Comparison of ENCODE assay signal across 21 mouse cellular contexts in the genomic region with DNA sequence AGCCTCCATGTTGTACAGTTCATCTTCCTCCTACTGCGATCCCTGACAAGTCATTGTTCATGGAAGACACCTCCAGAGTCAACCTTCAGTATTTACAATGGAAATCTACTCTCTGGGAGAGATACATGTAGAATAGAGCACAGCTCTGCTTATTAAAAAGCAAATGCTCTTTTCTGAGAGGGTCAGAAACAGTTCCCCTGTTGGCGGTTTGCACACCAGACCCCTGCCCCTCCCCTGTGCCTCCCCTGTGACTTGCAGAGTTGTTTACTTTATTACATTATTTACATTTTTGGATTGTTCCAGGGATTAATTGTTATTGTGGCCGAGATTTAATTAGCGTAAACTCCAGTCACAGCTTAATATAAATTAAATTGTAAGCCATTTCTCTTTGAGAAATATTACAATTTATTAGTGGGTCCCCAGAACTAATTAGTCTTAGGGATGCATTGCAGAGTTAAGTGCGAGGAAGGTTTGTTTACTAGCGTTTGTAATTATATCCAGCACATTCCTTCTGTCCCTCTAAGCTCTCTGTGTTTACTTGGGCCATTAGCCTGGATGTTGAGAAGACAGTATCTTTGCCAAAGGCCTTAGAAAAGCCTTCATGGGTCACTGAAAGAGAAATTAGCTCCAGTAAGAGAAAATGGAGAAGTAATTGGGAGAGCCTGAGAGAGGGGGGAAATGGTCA.
A peak's percentile ranks its signal among the peaks of the same experiment; 100 is the strongest.
DNase-seq lines count a peak whose midpoint lies in the region; ATAC-seq lines count a peak whose summit lies in the region.
"Had no signal": no experiment of that assay in that cellular context is flagged by ENCODE, and none has a peak within 500 bp of the region (broad histone marks: within the 10 kb centered on the region; RNA-seq: fewer than 3 reads in every experiment).

No protein-coding gene starts in this region.

- ATAC-seq in kidney, embryonic 14.5 days (ENCODE audit: low FRiP score, low TSS enrichment): peak; percentile 88
- peak; percentile 15; the same call in 1 of the 2 replicates for ATAC-seq in embryonic facial prominence, embryonic 14.5 days (ENCODE audit: low read depth)
- ATAC-seq in forebrain, embryonic 16.5 days: no peak
- ATAC-seq: forebrain, embryonic 13.5 days; Patski had no signal

- DNase-seq in embryo, embryonic 10.5 days (ENCODE audit: low spot score): peak; percentile 5
- no peak for DNase-seq in embryo, embryonic 11 days
- DNase-seq in kidney, adult 18-20 months: no peak
- peak; percentile 46 for DNase-seq in embryonic facial prominence, embryonic 14.5 days (ENCODE audit: low spot score)
- DNase-seq in kidney, postnatal 14 days: peak; percentile 47
- DNase-seq in ovary, postnatal 10 days (ENCODE audit: low spot score): no peak
- DNase-seq: adrenal gland, postnatal 25 days; cerebellum, adult 11-12 months; cerebellum, postnatal 14 days; gastrocnemius, postnatal 36 days; right cerebral cortex, postnatal 25 days had no signal

- H3K4me3 ChIP-seq in kidney, embryonic 14.5 days (ENCODE audit: low read length): no peak overlapping the region
- no peak overlapping the region for H3K4me3 ChIP-seq in embryonic facial prominence, embryonic 14.5 days (ENCODE audit: low read depth, low read length)
- no peak overlapping the region for H3K4me3 ChIP-seq in forebrain, embryonic 16.5 days (replicated peaks; ENCODE audit: low read length)
- H3K4me3 ChIP-seq: forebrain, embryonic 13.5 days; limb, embryonic 12.5 days; midbrain, embryonic 10.5 days; neural tube, embryonic 12.5 days; stomach, embryonic 15.5 days had no signal

- H3K9ac ChIP-seq in kidney, embryonic 14.5 days (ENCODE audit: low read depth, low read length): no peak overlapping the region
- no peak overlapping the region for H3K9ac ChIP-seq in embryonic facial prominence, embryonic 14.5 days (ENCODE audit: low read depth, low read length)
- no peak overlapping the region for H3K9ac ChIP-seq in forebrain, embryonic 16.5 days (replicated peaks; ENCODE audit: low read depth, low read length)
- H3K9ac ChIP-seq: forebrain, embryonic 13.5 days; limb, embryonic 12.5 days; liver, embryonic 14.5 days; neural tube, embryonic 12.5 days; stomach, embryonic 15.5 days had no signal

- no peaks in the 10 kb centered on the region for H3K9me3 ChIP-seq in kidney, embryonic 14.5 days (ENCODE audit: control insufficient read depth, low read length)
- no peaks in the 10 kb centered on the region for H3K9me3 ChIP-seq in embryonic facial prominence, embryonic 14.5 days (ENCODE audit: control insufficient read depth, low read length)
- no peaks in the 10 kb centered on the region for H3K9me3 ChIP-seq in forebrain, embryonic 16.5 days (ENCODE audit: control insufficient read depth, low read length)
- H3K9me3 ChIP-seq: forebrain, embryonic 13.5 days; limb, embryonic 12.5 days; midbrain, embryonic 10.5 days; neural tube, embryonic 12.5 days; stomach, embryonic 15.5 days had no signal

- no peaks in the 10 kb centered on the region for H3K4me1 ChIP-seq in kidney, embryonic 14.5 days (ENCODE audit: control insufficient read depth, insufficient read depth, low read length)
- no peaks in the 10 kb centered on the region for H3K4me1 ChIP-seq in embryonic facial prominence, embryonic 14.5 days (ENCODE audit: control insufficient read depth, insufficient read depth, low read length)
- H3K4me1 ChIP-seq in forebrain, embryonic 16.5 days (replicated peaks; ENCODE audit: control insufficient read depth, insufficient read depth, low read length): no peaks in the 10 kb centered on the region
- H3K4me1 ChIP-seq: forebrain, embryonic 13.5 days; midbrain, embryonic 10.5 days; neural tube, embryonic 12.5 days; stomach, embryonic 15.5 days had no signal

- no peaks in the 10 kb centered on the region for H3K27me3 ChIP-seq in kidney, embryonic 14.5 days (ENCODE audit: control insufficient read depth, insufficient read depth, low read length)
- no peaks in the 10 kb centered on the region for H3K27me3 ChIP-seq in embryonic facial prominence, embryonic 14.5 days (replicated peaks; ENCODE audit: control insufficient read depth, insufficient read depth, low read length)
- H3K27me3 ChIP-seq in forebrain, embryonic 16.5 days (replicated peaks; ENCODE audit: control insufficient read depth, insufficient read depth, low read length): no peaks in the 10 kb centered on the region
- H3K27me3 ChIP-seq: forebrain, embryonic 13.5 days; limb, embryonic 12.5 days; neural tube, embryonic 12.5 days; stomach, embryonic 15.5 days had no signal

- H3K36me3 ChIP-seq in kidney, embryonic 14.5 days (ENCODE audit: control insufficient read depth, insufficient read depth, low read length): no peaks in the 10 kb centered on the region
- H3K36me3 ChIP-seq in embryonic facial prominence, embryonic 14.5 days (ENCODE audit: control insufficient read depth, insufficient read depth, low read length): no peaks in the 10 kb centered on the region
- no peaks in the 10 kb centered on the region for H3K36me3 ChIP-seq in forebrain, embryonic 16.5 days (ENCODE audit: control insufficient read depth, insufficient read depth)
- H3K36me3 ChIP-seq: limb, embryonic 12.5 days; midbrain, embryonic 10.5 days; neural tube, embryonic 12.5 days; stomach, embryonic 15.5 days had no signal

- H3K27ac ChIP-seq in kidney, embryonic 14.5 days (ENCODE audit: low read depth, low read length): no peak overlapping the region
- H3K27ac ChIP-seq in embryonic facial prominence, embryonic 14.5 days (replicated peaks; ENCODE audit: low read depth, low read length): no peak overlapping the region
- no peak overlapping the region for H3K27ac ChIP-seq in forebrain, embryonic 16.5 days (ENCODE audit: low read length)
- H3K27ac ChIP-seq: forebrain, embryonic 13.5 days; limb, embryonic 12.5 days; liver, embryonic 14.5 days; macrophage; midbrain, embryonic 10.5 days; neural tube, embryonic 12.5 days; stomach, embryonic 15.5 days had no signal

- WGBS in kidney, embryonic 14.5 days: 52% methylated on average over 6 of the region's 6 CpGs
- WGBS in embryonic facial prominence, embryonic 14.5 days: 66% methylated on average over 6 of the region's 6 CpGs
- 61% methylated on average over 6 of the region's 6 CpGs for WGBS in forebrain, embryonic 16.5 days

- H3K4me2 ChIP-seq in kidney, embryonic 14.5 days (replicated peaks; ENCODE audit: low read depth, low read length): no peak overlapping the region
- H3K4me2 ChIP-seq in embryonic facial prominence, embryonic 14.5 days (ENCODE audit: low read depth, low read length): no peak overlapping the region
- H3K4me2 ChIP-seq in forebrain, embryonic 16.5 days (ENCODE audit: low read length): no peak overlapping the region
- H3K4me2 ChIP-seq: forebrain, embryonic 13.5 days; limb, embryonic 12.5 days; neural tube, embryonic 12.5 days; stomach, embryonic 15.5 days had no signal

Comparison
In these comparisons a context has a peak if more than half of its experiments do, and no peak if none do; other contexts are left out.
1. DNase-seq: peak in embryo, embryonic 10.5 days (single experiment), embryonic facial prominence, embryonic 14.5 days (single experiment) and kidney, postnatal 14 days (single experiment); none in embryo, embryonic 11 days (single experiment), kidney, adult 18-20 months (single experiment) and ovary, postnatal 10 days (single experiment).